Mouse (Mus musculus) layer of hippocampus, postnatal 25 days (tissue): ENCODE measurements around the gene Akap13. TPM values are rescaled to one million over a fixed set of nuclear protein-coding genes. Genes with fewer than 3 reads are reported as not detected.

Experiments used
- DNase-seq, 2 experiments: peaks; one replicate each; pipeline ENCODE4 v3.0.0; 2022; ENCODE audit warnings: mixed read lengths in 2 of 2, low spot score in 1 of 2; ENCODE audit errors: extremely low spot score in 1 of 2
- total RNA-seq, 2 experiments: library from RNA; stranded (reverse); gene quantifications; 2 replicates each; pipeline ENCODE4 v1.2.3; 2021

Akap13 gene
- total RNA-seq, 2 experiments from 2014 or later: 54.0 to 70.8 TPM

DNA sequence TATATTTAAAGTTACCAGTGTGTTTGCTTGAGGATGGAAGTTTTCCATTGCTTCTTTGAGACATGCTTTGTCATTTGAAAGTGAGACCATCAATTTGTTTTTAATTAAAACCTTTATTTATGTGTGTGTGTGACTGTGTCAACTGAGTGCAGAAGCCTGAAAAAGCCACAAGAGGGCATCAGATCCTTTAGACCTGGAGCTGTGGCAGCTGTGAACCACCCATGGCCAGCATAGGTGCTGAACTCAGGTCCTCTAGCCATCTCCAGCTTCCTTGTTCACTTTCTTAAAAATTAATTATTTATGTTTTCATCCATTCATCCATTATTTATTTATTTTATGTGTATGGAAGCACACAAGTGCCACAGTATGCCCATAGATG, 98.3 kb downstream of the Akap13 start:
- no peak for DNase-seq

DNA sequence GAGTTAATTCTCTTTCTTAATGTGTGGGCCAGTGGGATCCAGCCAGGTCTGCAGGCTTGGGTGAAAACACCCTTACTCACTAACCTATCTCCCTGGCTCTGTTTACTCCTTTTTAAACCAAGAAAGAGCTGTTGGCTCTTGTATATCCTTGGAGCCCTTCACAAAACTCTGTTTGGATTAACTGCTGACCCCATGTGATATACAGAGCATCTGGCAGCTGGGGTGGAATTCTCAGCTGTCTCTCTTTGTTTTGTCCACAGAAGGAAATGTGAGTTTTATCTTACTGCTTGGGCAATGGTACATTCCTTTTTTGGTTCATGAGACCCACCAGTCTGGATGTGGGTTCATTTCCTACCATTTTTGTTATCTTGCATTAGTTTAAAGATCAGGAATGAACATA, 98.7 kb downstream of the Akap13 start:
- no peak for DNase-seq

- no peak for DNase-seq
Observed at GRCm38 (mm10) chr7:75555940-75556339, 100.6 kb downstream of the Akap13 start.

DNA sequence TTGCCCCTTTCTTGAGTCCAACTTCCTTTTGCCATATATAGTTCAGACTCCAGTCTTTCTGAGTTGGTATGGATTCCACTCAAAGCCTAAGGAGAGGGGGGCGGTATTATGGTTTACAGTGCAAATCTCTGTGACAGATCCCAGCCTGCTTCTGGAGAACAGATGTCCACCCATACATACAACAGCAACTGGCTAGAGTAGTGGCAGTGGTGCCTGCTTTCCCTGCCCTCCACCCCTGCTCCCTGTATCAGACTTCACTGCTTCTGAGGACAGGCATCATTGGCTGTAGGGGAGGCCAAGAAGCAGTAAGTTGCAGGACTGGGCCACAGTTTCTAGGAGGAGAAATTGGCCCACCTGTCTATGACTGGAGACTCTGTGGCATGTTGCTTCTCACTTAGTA, 102.9 kb downstream of the Akap13 start:
- no peak for DNase-seq

DNA sequence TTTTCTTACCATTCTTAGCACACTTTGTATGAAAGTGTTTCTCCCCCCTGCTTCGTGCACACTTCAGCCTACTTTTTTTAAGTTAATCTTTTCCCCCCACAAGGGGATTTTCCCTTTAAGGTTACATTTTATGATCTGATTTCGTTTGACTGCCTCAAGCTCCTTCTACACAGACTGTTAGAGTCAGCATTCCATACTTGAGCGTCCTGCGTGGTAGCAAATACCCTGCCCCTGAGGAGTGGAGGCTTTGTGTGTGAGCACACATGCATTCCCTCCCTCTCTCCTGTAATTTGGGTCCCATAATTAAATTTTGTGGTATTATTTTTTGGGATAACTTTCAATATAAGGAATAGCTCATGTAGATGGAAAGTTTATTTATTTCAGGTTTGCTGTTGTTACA, 103.8 kb downstream of the Akap13 start:
- DNase-seq: no peak

- DNase-seq: no peak
Observed at GRCm38 (mm10) chr7:75559915-75560314, 104.6 kb downstream of the Akap13 start.

DNA sequence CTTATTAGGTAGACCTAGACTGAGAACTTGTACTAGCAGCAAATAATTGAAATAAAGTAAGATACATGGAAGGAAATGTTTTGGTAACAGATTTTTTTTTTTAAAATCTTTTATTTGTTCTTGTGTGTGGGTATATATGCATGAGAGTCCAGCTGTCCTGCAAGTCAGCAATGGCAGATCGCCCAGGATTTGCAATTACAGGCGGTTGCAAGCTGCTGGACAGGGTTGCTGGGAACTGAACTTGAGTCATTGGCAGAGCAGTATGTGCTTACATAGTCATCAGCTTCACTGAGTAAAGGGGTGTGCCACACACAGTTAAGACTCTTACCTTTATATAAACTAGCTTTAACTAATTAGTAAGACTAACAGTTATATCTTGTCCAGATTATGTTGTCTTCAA, 105.2 kb downstream of the Akap13 start:
- DNase-seq: no peak

DNA sequence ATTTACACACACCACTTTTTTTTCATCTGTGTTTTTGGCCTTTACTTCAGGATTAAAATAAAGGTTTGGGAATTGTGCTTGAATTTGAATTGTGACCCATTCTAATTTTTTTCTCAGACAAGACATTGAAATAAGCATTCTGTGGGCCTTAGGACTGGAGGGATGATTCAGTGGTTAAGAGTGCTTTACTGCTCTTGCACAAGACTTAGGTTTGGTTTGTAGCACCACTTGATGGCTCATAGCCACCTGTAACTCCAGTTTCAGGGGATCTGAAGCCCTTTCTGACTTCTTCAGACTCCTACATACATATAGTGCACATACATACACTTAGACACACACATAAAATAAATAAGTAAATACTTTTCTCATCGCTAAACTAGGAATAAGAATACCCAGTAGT, 105.8 kb downstream of the Akap13 start:
- no peak for DNase-seq

DNA sequence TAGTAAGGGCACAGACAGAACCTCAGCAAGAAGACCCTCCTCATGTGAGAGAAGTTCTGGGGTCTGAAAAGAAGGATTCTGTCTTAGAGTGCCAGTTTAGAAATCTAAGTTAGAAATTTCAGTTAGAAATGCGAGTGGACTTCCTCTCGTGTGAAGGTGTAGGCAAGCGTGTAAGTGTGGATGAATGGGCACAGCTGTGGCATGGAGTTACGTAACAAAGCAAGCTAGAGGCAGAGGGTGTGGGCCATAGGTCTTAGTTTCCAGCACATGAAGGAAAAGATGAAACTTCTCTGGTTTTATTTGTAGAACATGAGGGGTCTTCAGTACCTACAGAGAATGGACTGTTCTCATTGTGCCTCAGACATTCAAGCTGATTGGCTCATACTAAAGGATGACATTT, 112.9 kb downstream of the Akap13 start:
- no peak for DNase-seq

DNA sequence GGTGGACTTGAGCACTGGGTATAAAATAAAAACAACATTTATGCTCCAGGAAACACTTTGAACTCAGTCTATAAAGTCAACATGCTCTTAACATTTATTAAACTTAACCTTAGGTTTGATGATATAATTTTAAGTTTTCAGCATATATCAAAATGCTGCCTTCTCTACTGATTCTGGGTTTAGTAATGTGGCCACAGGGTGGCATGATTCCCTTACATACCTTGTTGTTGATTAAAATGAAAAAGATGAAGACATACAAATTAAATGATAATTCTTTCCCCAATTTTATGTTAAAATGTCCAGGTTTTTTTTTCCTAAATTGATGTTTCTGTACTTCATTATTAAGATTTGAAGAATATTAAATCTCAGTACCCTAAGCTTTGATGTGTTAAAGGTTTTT, 113.5 kb downstream of the Akap13 start:
- no peak for DNase-seq

- DNase-seq: no peak
Observed at GRCm38 (mm10) chr7:75570218-75570617, 114.9 kb downstream of the Akap13 start.

DNA sequence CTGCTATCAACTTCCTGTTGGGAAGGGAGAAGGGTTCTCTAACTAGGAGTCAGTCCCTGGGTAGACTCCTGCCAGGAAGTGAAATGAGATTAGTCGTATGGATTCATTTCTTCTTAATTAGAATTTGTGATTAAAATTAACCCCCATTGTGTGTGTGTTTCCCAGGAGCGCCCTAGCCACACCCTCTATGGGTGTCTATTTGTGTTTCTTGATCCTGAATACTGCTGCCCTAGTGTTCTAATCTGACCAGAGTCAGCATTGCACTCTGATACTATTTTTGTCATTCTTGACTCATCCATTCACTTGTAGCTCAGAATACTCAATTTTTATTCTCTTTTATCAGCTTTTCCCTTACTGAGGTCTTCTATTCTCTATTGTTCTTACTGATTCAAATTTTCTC, 115.7 kb downstream of the Akap13 start:
- no peak for DNase-seq

DNA sequence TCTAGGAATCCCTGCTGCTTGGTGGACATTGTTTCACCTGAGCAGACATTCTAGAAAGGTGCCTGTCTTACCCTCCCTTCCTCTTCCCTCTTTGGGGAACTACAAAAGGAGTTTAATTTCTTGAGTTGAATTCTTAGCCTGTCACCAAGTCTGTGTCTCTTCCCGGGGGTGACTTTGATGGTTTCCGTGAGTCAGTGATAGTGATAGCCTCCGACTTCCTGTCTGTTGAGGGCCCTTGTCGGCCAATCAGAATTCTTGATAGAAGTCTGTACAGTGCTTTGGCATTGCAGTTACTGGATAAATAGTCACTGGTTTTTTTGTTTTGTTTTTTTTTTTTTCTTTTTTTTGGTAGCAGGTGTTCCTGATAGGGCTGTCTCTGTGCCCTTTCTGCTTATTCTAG, 116.8 kb downstream of the Akap13 start:
- no peak for DNase-seq

DNA sequence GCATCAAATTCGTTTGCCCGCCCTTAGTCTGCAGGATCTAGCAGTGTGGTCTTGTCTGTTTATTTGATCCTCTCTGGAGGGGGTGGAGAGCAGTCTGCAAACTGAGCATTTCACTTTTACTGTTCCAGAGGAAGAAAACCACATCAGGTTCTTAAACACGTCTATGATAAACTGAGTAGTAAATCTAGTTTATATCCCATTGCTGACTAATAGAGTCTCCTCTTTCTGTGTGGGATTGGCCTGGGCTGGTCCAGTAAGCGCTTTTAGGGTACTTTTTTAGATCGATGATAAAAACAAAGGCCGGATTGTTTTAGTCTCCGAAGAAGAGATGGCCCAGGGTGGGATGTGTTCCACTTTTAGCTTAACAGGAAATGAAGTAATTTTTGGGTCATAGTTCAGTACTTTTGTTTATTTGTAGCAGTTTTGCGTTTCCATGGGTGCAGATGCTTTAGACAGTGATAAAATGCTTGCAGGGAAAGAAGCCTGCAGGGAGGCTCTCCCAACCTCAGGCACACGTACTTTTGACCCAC, 119.9 kb downstream of the Akap13 start:
- DNase-seq: no peak

GRCm38 (mm10) chr7:75575800-75576585, 120.7 kb downstream of the Akap13 start:
- DNase-seq: no peak

DNA sequence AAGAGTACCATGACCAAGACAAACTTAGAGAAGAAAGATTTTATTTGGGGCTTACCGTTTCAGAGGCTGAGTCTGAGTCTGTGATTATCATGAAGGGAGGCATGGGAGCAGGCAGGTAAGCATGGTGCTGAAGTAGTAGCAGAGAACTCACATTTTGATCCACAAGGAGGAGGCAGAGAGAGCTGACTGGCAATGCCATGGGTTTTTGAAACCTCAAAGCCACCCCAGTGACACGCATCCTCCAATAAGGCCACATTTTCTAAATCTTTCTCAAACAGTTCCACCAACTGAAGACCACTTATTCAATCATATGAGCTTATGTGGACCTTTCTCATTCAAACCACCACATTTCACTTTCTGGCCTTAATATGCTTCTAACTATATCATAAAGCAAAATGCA, 121.5 kb downstream of the Akap13 start:
- DNase-seq: no peak

GRCm38 (mm10) chr7:75577353-75577752, 122.0 kb downstream of the Akap13 start:
- DNase-seq: no peak

DNA sequence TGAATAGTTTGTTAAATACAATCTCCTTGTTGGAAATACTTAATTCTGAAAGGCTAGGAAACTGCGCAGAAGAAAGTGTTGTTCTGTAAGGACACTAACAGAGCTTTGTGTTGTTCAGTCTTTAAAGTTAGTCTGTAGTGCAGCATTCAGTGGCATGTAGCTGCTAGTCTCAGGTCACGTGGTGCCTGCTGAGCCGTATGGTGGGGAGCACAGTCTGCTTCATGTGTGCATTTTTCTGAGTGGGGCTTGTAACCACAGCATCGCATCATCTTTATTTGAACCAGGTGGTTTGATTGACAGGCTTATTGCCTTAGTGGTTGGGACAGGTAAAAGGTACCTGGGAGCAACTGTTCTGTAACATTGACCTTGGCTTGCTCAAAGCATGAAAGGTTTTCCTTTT, 123.3 kb downstream of the Akap13 start:
- DNase-seq: no peak

DNA sequence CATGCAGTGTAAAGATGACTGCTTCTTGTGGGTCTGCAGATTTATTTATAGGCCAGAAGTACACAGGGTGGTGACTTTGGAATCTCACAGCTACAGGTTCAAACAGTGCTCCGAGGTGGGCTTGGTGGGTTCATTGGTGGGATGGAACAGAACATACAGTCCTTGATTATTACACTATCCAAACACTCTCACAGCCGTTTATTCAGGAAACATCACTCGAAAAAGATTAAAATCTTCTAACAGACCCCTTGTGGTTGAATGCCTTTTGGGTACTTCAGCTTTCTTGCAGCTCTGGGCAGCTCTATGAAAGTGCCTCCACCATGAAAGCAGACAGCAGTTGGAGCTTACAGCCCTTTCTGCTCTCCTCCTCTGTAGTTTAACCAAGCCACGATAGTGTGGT, 126.8 kb downstream of the Akap13 start:
- no peak for DNase-seq

DNA sequence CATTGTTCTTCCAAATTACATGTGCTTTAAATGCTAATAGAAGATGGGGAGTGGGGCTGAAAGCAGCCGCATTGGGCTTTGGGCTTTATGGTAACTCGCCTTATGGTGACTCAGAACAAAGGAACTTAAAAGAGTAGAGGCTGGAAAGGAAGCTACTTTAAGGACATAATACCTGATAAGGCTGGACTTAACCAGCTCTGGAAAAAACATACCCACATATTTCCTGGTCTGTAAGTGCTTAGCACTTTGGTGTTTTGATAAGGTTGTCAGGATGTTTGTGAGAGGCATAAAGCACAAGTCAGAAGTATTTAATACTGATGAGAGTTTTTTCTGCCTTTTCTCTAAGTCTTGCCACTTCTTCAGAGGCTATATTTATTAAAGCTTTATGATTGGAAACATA, 128.8 kb downstream of the Akap13 start:
- no peak for DNase-seq

GRCm38 (mm10) chr7:75585409-75585808, 130.1 kb downstream of the Akap13 start:
- no peak for DNase-seq

- DNase-seq: no peak
Observed at GRCm38 (mm10) chr7:75586113-75586512, 130.8 kb downstream of the Akap13 start.

DNA sequence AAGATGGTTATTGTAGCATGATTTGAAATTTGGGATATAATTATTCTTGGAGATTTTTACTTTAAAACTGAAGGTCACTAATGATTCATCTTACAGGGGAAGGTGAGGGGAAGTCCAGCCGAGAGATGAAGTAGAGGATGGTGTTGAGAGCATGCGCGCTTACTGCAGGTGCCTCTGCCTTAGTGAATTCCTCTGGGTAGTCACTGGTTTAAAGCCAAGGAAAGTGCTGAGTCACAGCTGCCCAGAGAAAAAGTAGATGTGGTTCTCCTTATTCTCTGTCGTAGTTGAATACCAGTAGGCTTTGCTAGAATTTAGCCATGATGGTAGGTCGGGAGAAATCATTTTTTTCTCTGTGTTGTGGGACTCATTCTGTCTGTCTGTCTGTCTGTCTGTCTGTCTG, 132.4 kb downstream of the Akap13 start:
- DNase-seq: no peak
